Mouse (Mus musculus) G1E (cell line): ENCODE measurements at regions not wholly inside any gene's neighbourhood (a gene's known extent, or its start where the extent isn't known, plus 50 kb on each side); places are given as distances from the start of the nearest gene placed in this dataset.

Experiments
- GATA1 ChIP-seq: IDR thresholded peaks from 2 replicates; pipeline ENCODE4 v1.6.1; 2012; ENCODE audit warnings: borderline replicate concordance, low read length, inconsistent platforms, mixed read lengths
- POLR2AphosphoS5 ChIP-seq: IDR thresholded peaks from 2 replicates; pipeline ENCODE4 v1.6.1; 2012; ENCODE audit warnings: low read depth, low read length, inconsistent platforms; ENCODE audit not compliant: insufficient replicate concordance

DNA sequence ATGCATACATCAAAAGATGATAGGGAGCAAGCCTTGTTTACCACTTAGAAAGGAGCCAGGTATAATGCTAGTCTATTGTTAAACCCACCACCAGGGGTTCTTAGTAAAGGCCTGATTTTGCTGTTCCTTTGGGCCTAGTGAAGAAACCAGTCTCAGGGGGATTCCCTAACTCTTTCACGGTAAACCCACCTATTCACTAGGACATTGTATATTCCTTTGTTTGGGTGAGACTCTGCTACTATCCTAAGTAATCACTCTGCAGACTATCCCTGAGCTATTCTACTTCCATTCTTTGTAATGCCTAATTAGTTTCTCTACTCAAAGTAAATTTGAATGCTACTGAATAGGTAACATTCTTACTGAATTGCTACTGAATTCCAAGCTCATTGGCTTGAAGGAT lies 571.0 kb upstream of the Ptprd start:
- TF ChIP-seq POLR2AphosphoS5 (no peak), GATA1 (no peak)
